Mouse (Mus musculus): ENCODE data around the gene Gm11639. TPM values are rescaled to one million over a fixed set of nuclear protein-coding genes. Genes with fewer than 3 reads are reported as not detected.

The Gm11639 gene
- total and polyA plus RNA-seq, 3 experiments = 0.21 to 0.67 (median 0.32) TPM

GRCm38 (mm10) chr11:104646611-104647010 is 38.9 kb upstream of the Gm11639 start:
- Histone ChIP-seq H3K4me1 (ENCODE audit: control insufficient read depth in 1 of 2, insufficient read depth in 2 of 2) (peaks cover 10 to 32% of the 10 kb centered on the region in 2 experiments), H3K9me3 (replicated peaks; ENCODE audit: low read length) (peaks cover 3% of the 10 kb centered on the region), H3K27me3 (replicated peaks) (no peaks in the 10 kb centered on the region), H3K79me2 (replicated peaks; ENCODE audit: control insufficient read depth, extremely low read depth, insufficient read depth, poor library complexity, severe bottlenecking) (no peaks in the 10 kb centered on the region), H3K4me2 (ENCODE audit: insufficient read depth, low read depth, poor library complexity, severe bottlenecking) (no peak overlapping the region), H3K36me3 (replicated peaks in 1 of 2; ENCODE audit: control insufficient read depth in 1 of 2, insufficient read depth in 1 of 2, low read length in 1 of 2) (peaks cover 0 to 38% of the 10 kb centered on the region in 2 experiments), H3K9ac (ENCODE audit: insufficient read depth, low read depth) (no peak overlapping the region), H3K4me3 (replicated peaks in 1 of 3; ENCODE audit: low read depth in 2 of 3, low read length in 2 of 3, poor library complexity in 1 of 3) (no peak overlapping the region), H3K27ac (ENCODE audit: insufficient read depth, low read depth) (no peak overlapping the region)
- no peak for TF ChIP-seq CHD1 (IDR thresholded peaks at IDR 0.05; ENCODE audit: low read depth, low read length)
- TF ChIP-seq NELFE (IDR thresholded peaks at IDR 0.05; ENCODE audit: low read depth, low read length) = no peak
- TF ChIP-seq MYC (IDR thresholded peaks at IDR 0.05; ENCODE audit: low read depth, low read length) = no peak
- no peak for TF ChIP-seq ELF1 (IDR thresholded peaks at IDR 0.05; ENCODE audit: low read depth, low read length)
- dilution Hi-C loops (cut with MboI; ENCODE audit: extremely low pct_ligation_motif_present, extremely low pct_unique_long_range_greater_than_20kb, low sequenced_read_pairs) (no loop called here), in situ Hi-C loops (cut with MboI; ENCODE audit: low pct_ligation_motif_present, low pct_unique_long_range_greater_than_20kb, low sequenced_read_pairs) (no loop called here)
- DNase-seq (ENCODE audit: extremely low read depth) = no peak

GRCm38 (mm10) chr11:104647188-104647867 is 38.2 kb upstream of the Gm11639 start:
- peaks cover 10 to 32% of the 10 kb centered on the region in 2 experiments for H3K4me1 ChIP-seq (ENCODE audit: control insufficient read depth in 1 of 2, insufficient read depth in 2 of 2)
- DNase-seq (ENCODE audit: extremely low read depth) = no peak
- no peak overlapping the region for H3K27ac ChIP-seq (ENCODE audit: insufficient read depth, low read depth)
- in situ Hi-C loops (cut with MboI; ENCODE audit: low pct_ligation_motif_present, low pct_unique_long_range_greater_than_20kb, low sequenced_read_pairs) (no loop called here), dilution Hi-C loops (cut with MboI; ENCODE audit: extremely low pct_ligation_motif_present, extremely low pct_unique_long_range_greater_than_20kb, low sequenced_read_pairs) (no loop called here)
- H3K79me2 ChIP-seq (replicated peaks; ENCODE audit: control insufficient read depth, extremely low read depth, insufficient read depth, poor library complexity, severe bottlenecking) = no peaks in the 10 kb centered on the region
- no peak for TF ChIP-seq RCOR1 (conservative IDR thresholded peaks at IDR 0.05; ENCODE audit: low read depth, low read length)
- TF ChIP-seq BHLHE40 (IDR thresholded peaks at IDR 0.05; ENCODE audit: low read depth, low read length) = no peak
- TF ChIP-seq ZMIZ1 (IDR thresholded peaks at IDR 0.05; ENCODE audit: low read depth, low read length) = no peak
- no peak for TF ChIP-seq MYC (IDR thresholded peaks at IDR 0.05; ENCODE audit: low read depth, low read length)
- TF ChIP-seq HCFC1 (IDR thresholded peaks at IDR 0.05; ENCODE audit: low read depth, low read length) = no peak
- no peaks in the 10 kb centered on the region for H3K27me3 ChIP-seq (replicated peaks)
- H3K9ac ChIP-seq (ENCODE audit: insufficient read depth, low read depth) = no peak overlapping the region
- no peak overlapping the region for H3K4me3 ChIP-seq (replicated peaks in 1 of 3; ENCODE audit: low read depth in 2 of 3, low read length in 2 of 3, poor library complexity in 1 of 3)
- H3K36me3 ChIP-seq (replicated peaks in 1 of 2; ENCODE audit: control insufficient read depth in 1 of 2, insufficient read depth in 1 of 2, low read length in 1 of 2) = peaks cover 0 to 32% of the 10 kb centered on the region in 2 experiments
- H3K4me2 ChIP-seq (ENCODE audit: insufficient read depth, low read depth, poor library complexity, severe bottlenecking) = no peak overlapping the region
- peaks cover 3% of the 10 kb centered on the region for H3K9me3 ChIP-seq (replicated peaks; ENCODE audit: low read length)

- no peak overlapping the region for H3K4me2 ChIP-seq (ENCODE audit: insufficient read depth, low read depth, poor library complexity, severe bottlenecking)
- no peaks in the 10 kb centered on the region for H3K27me3 ChIP-seq (replicated peaks)
- H3K4me3 ChIP-seq (replicated peaks in 1 of 3; ENCODE audit: low read depth in 2 of 3, low read length in 2 of 3, poor library complexity in 1 of 3) = no peak overlapping the region
- peaks cover 0 to 23% of the 10 kb centered on the region in 2 experiments for H3K36me3 ChIP-seq (replicated peaks in 1 of 2; ENCODE audit: control insufficient read depth in 1 of 2, insufficient read depth in 1 of 2, low read length in 1 of 2)
- in situ Hi-C loops (cut with MboI; ENCODE audit: low pct_ligation_motif_present, low pct_unique_long_range_greater_than_20kb, low sequenced_read_pairs) (no loop called here), dilution Hi-C loops (cut with MboI; ENCODE audit: extremely low pct_ligation_motif_present, extremely low pct_unique_long_range_greater_than_20kb, low sequenced_read_pairs) (no loop called here)
- DNase-seq (ENCODE audit: extremely low read depth) = peak; percentile 56
- no peak overlapping the region for H3K9ac ChIP-seq (ENCODE audit: insufficient read depth, low read depth)
- peaks cover 3% of the 10 kb centered on the region for H3K9me3 ChIP-seq (replicated peaks; ENCODE audit: low read length)
- H3K27ac ChIP-seq (ENCODE audit: insufficient read depth, low read depth) = no peak overlapping the region
- TF ChIP-seq MAFK (IDR thresholded peaks at IDR 0.05; ENCODE audit: insufficient replicate concordance, low read length) (0 out of 2 replicates have a peak, but pooled peaks have one; percentile 20), JUND (conservative IDR thresholded peaks at IDR 0.05; ENCODE audit: low read depth, low read length) (no peak), SMC3 (IDR thresholded peaks at IDR 0.05; ENCODE audit: low read depth, low read length) (peak; percentile 63), EP300 (IDR thresholded peaks at IDR 0.05; ENCODE audit: low read length) (no peak), TCF12 (IDR thresholded peaks at IDR 0.05; ENCODE audit: low read depth, low read length) (no peak), USF1 (IDR thresholded peaks at IDR 0.05; ENCODE audit: low read depth, low read length) (no peak), MAZ (IDR thresholded peaks at IDR 0.05; ENCODE audit: low read depth, low read length) (no peak), MAX (IDR thresholded peaks at IDR 0.05; ENCODE audit: low read length) (peak; percentile 32; the same call in 1 of the 2 replicates), CTCF (conservative IDR thresholded peaks at IDR 0.05 in 1 of 2, IDR thresholded peaks at IDR 0.05 in 1 of 2; ENCODE audit: low read depth in 2 of 2, low read length in 2 of 2) (peak; percentile 63 to 92), NRF1 (IDR thresholded peaks at IDR 0.05; ENCODE audit: low read depth, low read length) (no peak), RCOR1 (conservative IDR thresholded peaks at IDR 0.05; ENCODE audit: low read depth, low read length) (no peak), RAD21 (IDR thresholded peaks at IDR 0.05; ENCODE audit: low read depth, low read length) (peak; percentile 34), KAT2A (IDR thresholded peaks at IDR 0.05; ENCODE audit: insufficient replicate concordance, low read length) (no peak), POLR2AphosphoS2 (IDR thresholded peaks at IDR 0.05; ENCODE audit: low read depth, low read length) (no peak), JUN (IDR thresholded peaks at IDR 0.05; ENCODE audit: insufficient read depth, low read depth, low read length) (no peak), IRF4 (IDR thresholded peaks at IDR 0.05; ENCODE audit: low read depth, low read length) (no peak)
- no peaks in the 10 kb centered on the region for H3K79me2 ChIP-seq (replicated peaks; ENCODE audit: control insufficient read depth, extremely low read depth, insufficient read depth, poor library complexity, severe bottlenecking)
- H3K4me1 ChIP-seq (ENCODE audit: control insufficient read depth in 1 of 2, insufficient read depth in 2 of 2) = peaks cover 10 to 32% of the 10 kb centered on the region in 2 experiments
Observed at GRCm38 (mm10) chr11:104648571-104648970, 36.9 kb upstream of the Gm11639 start.

Measured in CH12.LX (cell line).